Mouse (Mus musculus): Measurements from ENCODE around the gene Fmnl3.

GRCm38 (mm10) chr15:99390472-99391401, 20.5 kb upstream of the Fmnl3 start:
- TF ChIP-seq CTCF (IDR thresholded peaks at IDR 0.05 in 2 of 3, conservative IDR thresholded peaks at IDR 0.05 in 1 of 3; ENCODE audit: control insufficient read depth in 1 of 3, insufficient read depth in 1 of 3, low read depth in 2 of 3, low read length in 3 of 3, poor library complexity in 1 of 3, severe bottlenecking in 1 of 3): no peak
- TF ChIP-seq POLR2A (IDR thresholded peaks at IDR 0.05; ENCODE audit: control insufficient read depth in 1 of 2, insufficient read depth in 1 of 2, low read depth in 1 of 2, low read length in 2 of 2, poor library complexity in 1 of 2): no peak
- no peak for TF ChIP-seq SMC3 (IDR thresholded peaks at IDR 0.05; ENCODE audit: low read depth, low read length)
- TF ChIP-seq UBTF (IDR thresholded peaks at IDR 0.05; ENCODE audit: borderline replicate concordance, insufficient read depth, low read depth, low read length): no peak
- peak; percentile 80 to 87 for TF ChIP-seq EP300 (IDR thresholded peaks at IDR 0.05; ENCODE audit: low read depth in 1 of 2, low read length in 2 of 2)
- no peak for TF ChIP-seq ZC3H11A (IDR thresholded peaks at IDR 0.05; ENCODE audit: low read depth, low read length)
